Mouse (Mus musculus) small intestine, adult 2 months (tissue): ENCODE measurements around the gene Det1.

Experiments
- CTCF ChIP-seq: fragments of 200-500 bp; IDR thresholded peaks from 2 replicates; pipeline ENCODE4 v1.5.1; 2012; ENCODE audit warnings: low read depth, mild to moderate bottlenecking, control low read depth, inconsistent platforms, low read length, moderate library complexity, mixed read lengths; ENCODE audit not compliant: insufficient replicate concordance, insufficient read length; ENCODE audit errors: extremely low read depth
- POLR2A ChIP-seq: fragments of 200-500 bp; IDR thresholded peaks from 2 replicates; pipeline ENCODE4 v1.6.1; 2012; ENCODE audit warnings: low read depth, mild to moderate bottlenecking, control low read depth, inconsistent platforms, low read length, moderate library complexity

DNA sequence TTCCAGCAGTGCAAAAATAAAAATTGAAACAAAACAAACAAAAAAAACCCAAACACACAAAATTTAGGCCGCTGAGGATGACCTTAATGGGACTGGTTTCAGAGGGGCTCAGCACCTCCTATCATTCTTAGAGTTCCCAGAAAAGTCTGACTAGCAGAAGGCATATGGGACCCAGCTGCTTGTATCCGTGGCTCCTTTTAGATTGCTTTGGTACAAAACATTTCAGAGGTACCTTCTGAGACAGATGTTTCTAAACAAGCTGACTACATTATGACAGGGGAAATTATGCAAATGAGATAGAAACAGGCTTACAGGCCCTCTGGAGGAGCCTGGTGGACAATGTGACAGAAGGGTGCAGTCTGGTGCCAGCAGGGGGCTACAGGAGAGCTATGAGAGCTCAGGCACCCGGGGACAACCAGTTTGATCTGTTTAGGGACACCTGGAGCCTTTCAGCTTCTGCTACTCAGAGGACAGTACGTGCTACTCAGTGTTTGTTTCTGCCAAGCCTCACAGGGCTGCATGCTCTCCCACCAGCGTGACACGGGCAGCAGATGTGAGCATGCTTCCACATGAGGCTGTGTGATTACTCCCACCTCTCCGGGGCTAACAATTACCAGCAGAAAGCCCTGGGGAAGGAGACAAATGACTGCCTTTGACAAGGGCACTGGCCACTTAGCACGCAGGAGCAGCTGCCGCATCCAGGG lies 20.2 kb downstream of the Det1 start:
- TF ChIP-seq POLR2A = no peak
- peak; percentile 17; the same call in 1 of the 2 replicates for TF ChIP-seq CTCF
